Mouse (Mus musculus) spleen, adult 18-20 months (tissue): ENCODE results near the gene Casc3.

Source experiments
- DNase-seq, 2 experiments: peaks; one replicate each; pipeline ENCODE4 v3.0.0; 2022; ENCODE audit warnings: mixed read lengths in 2 of 2

Gene Casc3

GRCm38 (mm10) chr11:98873900-98874299 lies 69.2 kb downstream of the Casc3 start:
- no peak for DNase-seq

- no peak for DNase-seq
Measured at GRCm38 (mm10) chr11:98877001-98877400, 72.3 kb downstream of the Casc3 start.
